ENCODE assay signal across 35 mouse cellular contexts in genomic region chr6:137816508-137816907, GRCm38 (mm10).
DNase-seq lines count a peak whose midpoint lies in the region; ATAC-seq lines count a peak whose summit lies in the region.
"Had no signal": no experiment of that assay in that cellular context is flagged by ENCODE, and none has a peak within 500 bp of the region (broad histone marks: within the 10 kb centered on the region; RNA-seq: fewer than 3 reads in every experiment).

No protein-coding gene starts in this region.

- DNase-seq in forebrain, embryonic 11.5 days (ENCODE audit: low spot score), result no peak
- DNase-seq in layer of hippocampus, adult 9-11 months, result peak; percentile 26
- DNase-seq in layer of hippocampus, postnatal 10 days (ENCODE audit: low spot score in 2 of 2), result no peak
- DNase-seq in retina, postnatal 1 day, result peak; percentile 24
- no peak for DNase-seq in retina, embryonic 14.5 days (ENCODE audit: low spot score)
- peak; percentile 19 to 31 for DNase-seq in frontal cortex, adult 2 months (ENCODE audit: extremely low spot score in 1 of 2, low spot score in 1 of 2)
- DNase-seq: adrenal gland, adult 8-10 months; cerebellum, adult 11 months; cerebellum, adult 9-10 months; embryo, embryonic 11 days; gastrocnemius, postnatal 25 days; heart, adult 11 months; heart, postnatal 36 days; kidney, adult 8-10 months; kidney, postnatal 4 days; liver, postnatal 0 days; lung, postnatal 36 days; thymus, postnatal 14 days had no signal

- H3K4me1 ChIP-seq in forebrain, embryonic 15.5 days, result no peaks in the 10 kb centered on the region
- H3K4me1 ChIP-seq in forebrain, embryonic 11.5 days (replicated peaks; ENCODE audit: control insufficient read depth, insufficient read depth, low read length), result no peaks in the 10 kb centered on the region
- H3K4me1 ChIP-seq in intestine, embryonic 15.5 days (replicated peaks), result no peaks in the 10 kb centered on the region
- H3K4me1 ChIP-seq: embryonic facial prominence, embryonic 12.5 days; hindbrain, embryonic 12.5 days; limb, embryonic 12.5 days; liver, embryonic 12.5 days; midbrain, embryonic 12.5 days; neural tube, embryonic 12.5 days; stomach, embryonic 15.5 days had no signal

- H3K4me3 ChIP-seq in forebrain, embryonic 15.5 days, result no peak overlapping the region
- H3K4me3 ChIP-seq in forebrain, embryonic 11.5 days (ENCODE audit: low read depth, low read length), result no peak overlapping the region
- no peak overlapping the region for H3K4me3 ChIP-seq in intestine, embryonic 15.5 days (replicated peaks)
- H3K4me3 ChIP-seq: embryonic facial prominence, embryonic 12.5 days; heart, embryonic 10.5 days; hindbrain, embryonic 12.5 days; limb, embryonic 12.5 days; liver, embryonic 12.5 days; midbrain, embryonic 12.5 days; myocyte; neural tube, embryonic 12.5 days; stomach, embryonic 15.5 days had no signal

- H3K9ac ChIP-seq in forebrain, embryonic 15.5 days (replicated peaks), result no peak overlapping the region
- H3K9ac ChIP-seq in forebrain, embryonic 11.5 days (ENCODE audit: low read length), result no peak overlapping the region
- no peak overlapping the region for H3K9ac ChIP-seq in intestine, embryonic 15.5 days
- H3K9ac ChIP-seq: embryonic facial prominence, embryonic 12.5 days; hindbrain, embryonic 12.5 days; limb, embryonic 12.5 days; liver, embryonic 12.5 days; liver, postnatal 0 days; midbrain, embryonic 12.5 days; neural tube, embryonic 12.5 days; stomach, embryonic 15.5 days had no signal

- WGBS in forebrain, embryonic 15.5 days, result 75% methylated on average over 9 of the region's 9 CpGs
- 92% methylated on average over 9 of the region's 9 CpGs for WGBS in forebrain, embryonic 11.5 days
- WGBS in intestine, embryonic 15.5 days, result 77% methylated on average over 9 of the region's 9 CpGs

- no peaks in the 10 kb centered on the region for H3K27me3 ChIP-seq in forebrain, embryonic 15.5 days
- H3K27me3 ChIP-seq in forebrain, embryonic 11.5 days (ENCODE audit: control insufficient read depth, insufficient read depth, low read length), result no peaks in the 10 kb centered on the region
- H3K27me3 ChIP-seq in intestine, embryonic 15.5 days (replicated peaks), result no peaks in the 10 kb centered on the region
- H3K27me3 ChIP-seq: CH12.LX; embryonic facial prominence, embryonic 12.5 days; hindbrain, embryonic 12.5 days; limb, embryonic 12.5 days; liver, embryonic 12.5 days; midbrain, embryonic 12.5 days; neural tube, embryonic 12.5 days; stomach, embryonic 15.5 days had no signal

- ATAC-seq in forebrain, embryonic 15.5 days (replicated peaks), result no peak; the same call in 1 of the 2 replicates
- ATAC-seq in forebrain, embryonic 11.5 days (replicated peaks; ENCODE audit: low FRiP score), result no peak
- no peak for ATAC-seq in intestine, embryonic 15.5 days
- ATAC-seq: activated CD4-positive, CD25-positive, alpha-beta regulatory T cell, adult 4 months; forebrain, embryonic 16.5 days; hindbrain, postnatal 0 days; intestine, embryonic 16.5 days; liver, embryonic 12.5 days; liver, postnatal 0 days had no signal

- 0 out of 2 replicates have a peak overlapping the region, but pooled peaks have one; percentile 2 for H3K27ac ChIP-seq in forebrain, embryonic 15.5 days (replicated peaks)
- no peak overlapping the region for H3K27ac ChIP-seq in forebrain, embryonic 11.5 days (ENCODE audit: low read depth, low read length)
- H3K27ac ChIP-seq in intestine, embryonic 15.5 days, result no peak overlapping the region
- H3K27ac ChIP-seq: embryonic facial prominence, embryonic 12.5 days; heart, embryonic 10.5 days; hindbrain, embryonic 12.5 days; hindbrain, postnatal 0 days; kidney, postnatal 0 days; limb, embryonic 12.5 days; liver, embryonic 12.5 days; midbrain, embryonic 12.5 days; neural tube, embryonic 12.5 days; stomach, embryonic 15.5 days had no signal

- H3K9me3 ChIP-seq in forebrain, embryonic 15.5 days, result no peaks in the 10 kb centered on the region
- no peaks in the 10 kb centered on the region for H3K9me3 ChIP-seq in forebrain, embryonic 11.5 days (ENCODE audit: control insufficient read depth, low read length)
- no peaks in the 10 kb centered on the region for H3K9me3 ChIP-seq in intestine, embryonic 15.5 days
- H3K9me3 ChIP-seq: embryonic facial prominence, embryonic 12.5 days; heart, embryonic 10.5 days; hindbrain, embryonic 12.5 days; limb, embryonic 12.5 days; liver, embryonic 12.5 days; midbrain, embryonic 12.5 days; neural tube, embryonic 12.5 days; stomach, embryonic 15.5 days had no signal

- H3K36me3 ChIP-seq in forebrain, embryonic 15.5 days, result no peaks in the 10 kb centered on the region
- H3K36me3 ChIP-seq in forebrain, embryonic 11.5 days (ENCODE audit: control insufficient read depth, insufficient read depth, low read length), result no peaks in the 10 kb centered on the region
- H3K36me3 ChIP-seq in intestine, embryonic 15.5 days, result no peaks in the 10 kb centered on the region
- H3K36me3 ChIP-seq: embryonic facial prominence, embryonic 12.5 days; hindbrain, embryonic 12.5 days; limb, embryonic 12.5 days; midbrain, embryonic 12.5 days; neural tube, embryonic 12.5 days; stomach, embryonic 15.5 days had no signal

- no peak overlapping the region for H3K4me2 ChIP-seq in forebrain, embryonic 15.5 days (replicated peaks)
- no peak overlapping the region for H3K4me2 ChIP-seq in forebrain, embryonic 11.5 days (ENCODE audit: low read depth, low read length, severe bottlenecking)
- H3K4me2 ChIP-seq in intestine, embryonic 15.5 days (replicated peaks), result no peak overlapping the region
- H3K4me2 ChIP-seq: embryonic facial prominence, embryonic 12.5 days; hindbrain, embryonic 12.5 days; limb, embryonic 12.5 days; liver, embryonic 12.5 days; midbrain, embryonic 12.5 days; neural tube, embryonic 12.5 days; stomach, embryonic 15.5 days had no signal

Comparison
In these comparisons a context has a peak if more than half of its experiments do, and no peak if none do; other contexts are left out.
1. DNase-seq: peak in layer of hippocampus, adult 9-11 months (single experiment), retina, postnatal 1 day (single experiment) and frontal cortex, adult 2 months (2 of 2); none in forebrain, embryonic 11.5 days (single experiment), layer of hippocampus, postnatal 10 days (0 of 2) and retina, embryonic 14.5 days (single experiment).